8 mouse cellular contexts compared by ENCODE assay signal in the genomic region with DNA sequence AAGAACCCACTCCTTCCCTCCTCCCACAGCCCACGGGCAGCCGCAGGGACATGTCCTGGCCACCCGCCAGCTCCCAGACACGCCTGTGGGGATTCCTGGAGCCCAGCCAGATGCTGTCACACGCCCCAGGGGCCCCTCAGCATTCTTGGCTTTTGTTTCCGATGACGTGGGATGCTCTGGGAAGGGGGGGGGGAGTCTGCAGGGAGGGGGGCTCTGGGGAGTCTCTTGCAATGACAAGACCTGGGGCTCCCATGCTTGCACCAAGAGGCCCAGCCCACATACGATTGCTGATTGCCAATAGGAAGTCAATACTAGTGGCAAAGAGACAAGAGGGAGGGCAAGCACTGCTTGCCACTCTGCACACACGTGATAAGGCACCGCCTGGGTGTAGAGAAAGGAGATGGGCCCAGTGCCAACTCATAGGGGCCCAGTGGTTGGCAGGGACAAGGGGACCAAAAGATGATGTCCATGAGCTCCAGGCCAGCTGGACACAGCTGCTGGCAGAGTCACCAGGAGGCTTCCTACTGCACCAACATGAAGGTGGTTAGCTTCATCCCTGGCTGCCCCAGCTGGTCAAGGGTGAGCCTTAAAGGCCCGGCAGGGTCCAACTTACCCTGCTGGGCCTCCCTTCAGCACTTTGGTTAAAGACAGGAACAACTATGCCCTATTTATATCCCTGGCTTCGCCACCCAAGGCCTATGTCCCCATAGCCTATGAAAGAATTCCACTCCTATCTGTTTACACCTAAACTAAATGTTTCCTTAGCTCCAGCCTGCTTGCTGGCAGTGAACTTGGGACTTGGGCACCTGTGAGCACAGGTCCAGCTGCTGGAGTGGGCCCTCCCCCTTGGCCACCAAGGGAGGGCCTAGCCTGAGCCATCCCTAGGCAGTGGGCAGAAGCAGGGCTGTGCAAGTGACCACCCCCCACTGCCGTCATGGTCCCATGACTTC. TPM values are rescaled to one million over a fixed set of nuclear protein-coding genes. Genes with fewer than 3 reads are reported as not detected.
A peak's percentile ranks its signal among the peaks of the same experiment; 100 is the strongest.
DNase-seq lines count a peak whose midpoint lies in the region; ATAC-seq and TF ChIP-seq lines count a peak whose summit lies in the region.

No protein-coding gene starts in this region.

- H3K4me1 ChIP-seq in limb, embryonic 13.5 days: peaks cover 35% of the 10 kb centered on the region
- H3K4me1 ChIP-seq in limb, embryonic 10.5 days: peaks cover 28% of the 10 kb centered on the region
- peaks cover 28% of the 10 kb centered on the region for H3K4me1 ChIP-seq in intestine, postnatal 0 days (replicated peaks; ENCODE audit: control insufficient read depth, insufficient read depth, low read length)

- H3K4me3 ChIP-seq in limb, embryonic 13.5 days: no peak overlapping the region
- no peak overlapping the region for H3K4me3 ChIP-seq in limb, embryonic 10.5 days
- H3K4me3 ChIP-seq in intestine, postnatal 0 days (ENCODE audit: low read depth, low read length): no peak overlapping the region

- TF ChIP-seq CTCF in brain, embryonic 14.5 days (IDR thresholded peaks at IDR 0.05; ENCODE audit: borderline replicate concordance, extremely low read depth, insufficient read depth, insufficient read length): no peak
- TF ChIP-seq CTCF in intestine, postnatal 0 days (IDR thresholded peaks at IDR 0.05; ENCODE audit: low read depth): no peak

- H3K9ac ChIP-seq in limb, embryonic 13.5 days: no peak overlapping the region
- H3K9ac ChIP-seq in intestine, postnatal 0 days (ENCODE audit: low read depth, low read length): no peak overlapping the region

- H3K4me2 ChIP-seq in limb, embryonic 13.5 days (replicated peaks): no peak overlapping the region
- H3K4me2 ChIP-seq in intestine, postnatal 0 days (replicated peaks; ENCODE audit: low read depth): peak overlapping the region; percentile 48

- DNase-seq in limb, embryonic 10.5 days (ENCODE audit: low spot score): no peak
- peak; percentile 78 for DNase-seq in brain, embryonic 14.5 days (ENCODE audit: low read depth)
- DNase-seq in heart, adult 9 months (ENCODE audit: low spot score in 2 of 2): peak; percentile 52 to 53
- peak; percentile 42 for DNase-seq in lung, postnatal 25 days (ENCODE audit: low spot score)
- DNase-seq in spleen, adult 12 weeks (ENCODE audit: low spot score): no peak
- no peak for DNase-seq in thymus, postnatal 25 days

- H3K27me3 ChIP-seq in limb, embryonic 13.5 days: no peaks in the 10 kb centered on the region; the same call in none of the 2 replicates
- H3K27me3 ChIP-seq in limb, embryonic 10.5 days (ENCODE audit: low read depth, poor library complexity, severe bottlenecking): peaks cover 10% of the 10 kb centered on the region; the same call in 1 of the 2 replicates
- H3K27me3 ChIP-seq in intestine, postnatal 0 days (replicated peaks; ENCODE audit: control insufficient read depth, insufficient read depth, low read length): 0 out of 2 replicates have a peak, but pooled peaks cover 2% of the 10 kb centered on the region

- peak overlapping the region; percentile 44; the same call in 1 of the 2 replicates for H3K27ac ChIP-seq in limb, embryonic 13.5 days
- H3K27ac ChIP-seq in limb, embryonic 10.5 days: no peak overlapping the region
- peak overlapping the region; percentile 30; the same call in 1 of the 2 replicates for H3K27ac ChIP-seq in intestine, postnatal 0 days (ENCODE audit: low read depth, low read length)

- TF ChIP-seq POLR2A in brain, embryonic 14.5 days (IDR thresholded peaks at IDR 0.05; ENCODE audit: borderline replicate concordance, extremely low read depth, insufficient read depth, insufficient read length, poor library complexity, severe bottlenecking): no peak

- peak; percentile 60 for ATAC-seq in limb, embryonic 13.5 days (ENCODE audit: low FRiP score, low read depth)
- peak; percentile 84 for ATAC-seq in intestine, postnatal 0 days

- no peaks in the 10 kb centered on the region for H3K36me3 ChIP-seq in limb, embryonic 13.5 days
- no peaks in the 10 kb centered on the region for H3K36me3 ChIP-seq in limb, embryonic 10.5 days
- no peaks in the 10 kb centered on the region for H3K36me3 ChIP-seq in intestine, postnatal 0 days (ENCODE audit: control insufficient read depth, insufficient read depth)

- no peaks in the 10 kb centered on the region for H3K9me3 ChIP-seq in limb, embryonic 13.5 days
- H3K9me3 ChIP-seq in limb, embryonic 10.5 days (replicated peaks): no peaks in the 10 kb centered on the region
- H3K9me3 ChIP-seq in intestine, postnatal 0 days (ENCODE audit: control insufficient read depth): no peaks in the 10 kb centered on the region

- 41% methylated on average over 13 of the region's 13 CpGs for WGBS in limb, embryonic 13.5 days
- WGBS in limb, embryonic 10.5 days: 69% methylated on average over 13 of the region's 13 CpGs
- 8% methylated on average over 13 of the region's 13 CpGs for WGBS in intestine, postnatal 0 days

RNA-seq across cellular contexts. Expression of a gene that starts 48.9 kb away (rescaled TPM):
- 47.4 and 52.1 TPM in 2 replicates for polyA plus RNA-seq in limb, embryonic 13.5 days (2015; fragmentation: Nextera tagmentation; extraction: Ambion mirVana)
- polyA plus RNA-seq in limb, embryonic 10.5 days (2016; fragmentation: Nextera tagmentation; extraction: Ambion mirVana): 26.8 and 28.8 TPM in 2 replicates
- 6.5 and 9.7 TPM in 2 replicates for polyA plus RNA-seq in brain, embryonic 14.5 days (2012; rRNA removed)
- polyA plus RNA-seq in intestine, postnatal 0 days (2015; fragmentation: Nextera tagmentation; extraction: Ambion mirVana): 64.4 and 72.0 TPM in 2 replicates

Comparison
In these comparisons a context has a peak if more than half of its experiments do, and no peak if none do; other contexts are left out.
1. DNase-seq: peak in brain, embryonic 14.5 days (single experiment), heart, adult 9 months (2 of 2) and lung, postnatal 25 days (single experiment); none in limb, embryonic 10.5 days (single experiment), spleen, adult 12 weeks (single experiment) and thymus, postnatal 25 days (single experiment).